8 mouse cellular contexts compared by ENCODE assay signal in genomic region chr4:152178916-152179705, GRCm38 (mm10). TPM values are rescaled to one million over a fixed set of nuclear protein-coding genes. Genes with fewer than 3 reads are reported as not detected.
DNase-seq lines count a peak whose midpoint lies in the region; ATAC-seq and TF ChIP-seq lines count a peak whose summit lies in the region.

No protein-coding gene starts in this region.

- H3K4me1 ChIP-seq in lung, embryonic 14.5 days (ENCODE audit: insufficient read depth) = 0 out of 2 replicates have a peak, but pooled peaks cover 3% of the 10 kb centered on the region
- peaks cover 20% of the 10 kb centered on the region; the same call in 1 of the 2 replicates for H3K4me1 ChIP-seq in hindbrain, embryonic 14.5 days (replicated peaks; ENCODE audit: control insufficient read depth, insufficient read depth, low read length)
- peaks cover 12% of the 10 kb centered on the region for H3K4me1 ChIP-seq in midbrain, embryonic 12.5 days

- H3K36me3 ChIP-seq in lung, embryonic 14.5 days (ENCODE audit: insufficient read depth) = no peaks in the 10 kb centered on the region
- H3K36me3 ChIP-seq in hindbrain, embryonic 14.5 days (replicated peaks; ENCODE audit: control insufficient read depth, insufficient read depth) = 0 out of 2 replicates have a peak, but pooled peaks cover 7% of the 10 kb centered on the region
- H3K36me3 ChIP-seq in midbrain, embryonic 12.5 days = peaks cover 4% of the 10 kb centered on the region; the same call in 1 of the 2 replicates

- WGBS in lung, embryonic 14.5 days = 27% methylated on average over 16 of the region's 16 CpGs
- WGBS in hindbrain, embryonic 14.5 days = 22% methylated on average over 16 of the region's 16 CpGs
- WGBS in midbrain, embryonic 12.5 days = 30% methylated on average over 16 of the region's 16 CpGs

- no peaks in the 10 kb centered on the region for H3K9me3 ChIP-seq in lung, embryonic 14.5 days (ENCODE audit: low read depth, low read length)
- no peaks in the 10 kb centered on the region for H3K9me3 ChIP-seq in hindbrain, embryonic 14.5 days (ENCODE audit: control insufficient read depth, low read length)
- H3K9me3 ChIP-seq in midbrain, embryonic 12.5 days = no peaks in the 10 kb centered on the region

- DNase-seq in lung, embryonic 14.5 days = no peak
- DNase-seq in lung, postnatal 25 days (ENCODE audit: low spot score) = no peak
- DNase-seq in brain, adult 2 months (ENCODE audit: low read depth, low spot score) = peak; percentile 46
- DNase-seq in hindbrain, embryonic 14.5 days (ENCODE audit: low spot score) = no peak
- no peak for DNase-seq in embryo, embryonic 10.5 days (ENCODE audit: low spot score)
- DNase-seq in frontal cortex, adult 2 months (ENCODE audit: extremely low spot score in 1 of 2, low spot score in 1 of 2) = no peak
- no peak for DNase-seq in lung, postnatal 4 days

- peak overlapping the region; percentile 63 for H3K4me3 ChIP-seq in lung, embryonic 14.5 days (ENCODE audit: low read depth, low read length)
- peak overlapping the region; percentile 86 for H3K4me3 ChIP-seq in hindbrain, embryonic 14.5 days (replicated peaks; ENCODE audit: low read length)
- H3K4me3 ChIP-seq in midbrain, embryonic 12.5 days = peak overlapping the region; percentile 63

- no peak for ATAC-seq in lung, embryonic 14.5 days (ENCODE audit: insufficient read depth)
- ATAC-seq in hindbrain, embryonic 14.5 days (ENCODE audit: low FRiP score) = no peak; the same call in 1 of the 2 replicates
- ATAC-seq in midbrain, embryonic 12.5 days (ENCODE audit: low FRiP score, low read depth) = no peak

- no peak overlapping the region for H3K27ac ChIP-seq in lung, embryonic 14.5 days (ENCODE audit: low read depth)
- H3K27ac ChIP-seq in hindbrain, embryonic 14.5 days = peak overlapping the region; percentile 84
- H3K27ac ChIP-seq in midbrain, embryonic 12.5 days (replicated peaks) = 0 out of 2 replicates have a peak overlapping the region, but pooled peaks have one; percentile 54

- no peak for TF ChIP-seq CTCF in lung, embryonic 14.5 days (IDR thresholded peaks at IDR 0.05; ENCODE audit: low read depth)

- peak overlapping the region; percentile 53 for H3K9ac ChIP-seq in lung, embryonic 14.5 days
- H3K9ac ChIP-seq in hindbrain, embryonic 14.5 days = peak overlapping the region; percentile 82
- H3K9ac ChIP-seq in midbrain, embryonic 12.5 days (replicated peaks) = peak overlapping the region; percentile 76

- H3K27me3 ChIP-seq in lung, embryonic 14.5 days (ENCODE audit: insufficient read depth, low read length) = peaks cover 14% of the 10 kb centered on the region; the same call in 1 of the 2 replicates
- peaks cover 15% of the 10 kb centered on the region; the same call in 1 of the 2 replicates for H3K27me3 ChIP-seq in hindbrain, embryonic 14.5 days (ENCODE audit: control insufficient read depth, insufficient read depth, low read length)
- H3K27me3 ChIP-seq in midbrain, embryonic 12.5 days = peaks cover 50% of the 10 kb centered on the region

- peak overlapping the region; percentile 71 for H3K4me2 ChIP-seq in lung, embryonic 14.5 days
- peak overlapping the region; percentile 94 for H3K4me2 ChIP-seq in hindbrain, embryonic 14.5 days (replicated peaks)
- peak overlapping the region; percentile 83 for H3K4me2 ChIP-seq in midbrain, embryonic 12.5 days (replicated peaks)

RNA-seq across cellular contexts. Expression of gene Acot7, which starts 1.2 kb away (rescaled TPM):
- polyA plus RNA-seq in lung, embryonic 14.5 days (2014; fragmentation: Nextera tagmentation; extraction: Ambion mirVana) = 50.3 and 55.8 TPM in 2 replicates
- polyA plus RNA-seq in hindbrain, embryonic 14.5 days (2014; fragmentation: Nextera tagmentation; extraction: Ambion mirVana) = 352 and 396 TPM in 2 replicates
- polyA plus RNA-seq in midbrain, embryonic 12.5 days (2016; fragmentation: Nextera tagmentation; extraction: Ambion mirVana) = 104 and 105 TPM in 2 replicates
- 304 and 344 TPM in 2 replicates for polyA plus RNA-seq in frontal cortex, adult 2 months (2012; rRNA removed)

RNA-seq across cellular contexts. Expression of gene Hes2, which starts 20.4 kb away (rescaled TPM):
- 0.18 TPM in 1 of 2 replicates, not detected in the other for polyA plus RNA-seq in lung, embryonic 14.5 days (2014; fragmentation: Nextera tagmentation; extraction: Ambion mirVana)
- not detected in 2 replicates for polyA plus RNA-seq in hindbrain, embryonic 14.5 days (2014; fragmentation: Nextera tagmentation; extraction: Ambion mirVana)
- 0.47 and 0.60 TPM in 2 replicates for polyA plus RNA-seq in midbrain, embryonic 12.5 days (2016; fragmentation: Nextera tagmentation; extraction: Ambion mirVana)
- not detected in 2 replicates for polyA plus RNA-seq in frontal cortex, adult 2 months (2012; rRNA removed)

RNA-seq across cellular contexts. Expression of gene Espn, which starts 26.9 kb away (rescaled TPM):
- polyA plus RNA-seq in lung, embryonic 14.5 days (2014; fragmentation: Nextera tagmentation; extraction: Ambion mirVana) = 11.5 and 11.6 TPM in 2 replicates
- 0.25 and 0.40 TPM in 2 replicates for polyA plus RNA-seq in hindbrain, embryonic 14.5 days (2014; fragmentation: Nextera tagmentation; extraction: Ambion mirVana)
- polyA plus RNA-seq in midbrain, embryonic 12.5 days (2016; fragmentation: Nextera tagmentation; extraction: Ambion mirVana) = 0.26 TPM in 1 of 2 replicates, not detected in the other
- 1.1 and 1.3 TPM in 2 replicates for polyA plus RNA-seq in frontal cortex, adult 2 months (2012; rRNA removed)
